Mouse (Mus musculus): ENCODE measurements around the gene Ell2. TPM values are rescaled to one million over a fixed set of nuclear protein-coding genes. Genes with fewer than 3 reads are reported as not detected.

Gene Ell2
- polyA plus RNA-seq, 2 experiments, result 7.7 to 9.4 TPM

DNA sequence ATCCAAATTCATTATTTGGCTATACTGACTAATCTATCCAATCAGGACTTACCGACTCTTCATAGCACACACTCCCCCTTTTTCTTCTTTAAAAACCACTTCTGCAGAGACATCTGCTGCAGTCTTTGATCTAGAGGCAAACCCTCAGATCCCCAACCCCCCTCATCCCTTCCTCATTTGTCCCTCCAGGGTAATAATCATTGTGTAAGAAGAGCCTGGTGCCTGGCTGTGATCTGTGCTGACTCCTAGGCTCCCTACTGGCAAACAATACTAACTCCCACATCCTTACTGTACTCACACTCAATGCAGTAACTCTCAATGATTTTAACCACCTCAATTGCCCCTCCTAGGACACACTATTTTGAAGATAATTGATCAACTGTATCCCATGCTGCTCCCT, 103.4 kb downstream of the Ell2 start:
- no peaks in the 10 kb centered on the region for H3K4me1 ChIP-seq (ENCODE audit: control insufficient read depth, insufficient read depth, low read length)
- DNase-seq (ENCODE audit: low spot score) (no peak), ATAC-seq (ENCODE audit: low FRiP score, low read depth) (no peak)
- no peak for TF ChIP-seq POLR2A (IDR thresholded peaks at IDR 0.05; ENCODE audit: borderline replicate concordance, extremely low read depth, insufficient read depth, insufficient read length)
- no peak overlapping the region for H3K4me3 ChIP-seq (replicated peaks; ENCODE audit: low read length)
- H3K4me2 ChIP-seq (replicated peaks; ENCODE audit: low read depth, low read length, severe bottlenecking), result no peak overlapping the region
- H3K27me3 ChIP-seq (ENCODE audit: control insufficient read depth, insufficient read depth, low read length), result no peaks in the 10 kb centered on the region
- no peaks in the 10 kb centered on the region for H3K36me3 ChIP-seq (ENCODE audit: control insufficient read depth, insufficient read depth, low read length)
- H3K9ac ChIP-seq (ENCODE audit: low read depth, low read length, severe bottlenecking), result no peak overlapping the region
- H3K9me3 ChIP-seq (ENCODE audit: control insufficient read depth, low read length), result no peaks in the 10 kb centered on the region
- WGBS, result 41% methylated on average over 1 of the region's 1 CpGs
- H3K27ac ChIP-seq (replicated peaks; ENCODE audit: low read depth, low read length), result no peak overlapping the region

DNA sequence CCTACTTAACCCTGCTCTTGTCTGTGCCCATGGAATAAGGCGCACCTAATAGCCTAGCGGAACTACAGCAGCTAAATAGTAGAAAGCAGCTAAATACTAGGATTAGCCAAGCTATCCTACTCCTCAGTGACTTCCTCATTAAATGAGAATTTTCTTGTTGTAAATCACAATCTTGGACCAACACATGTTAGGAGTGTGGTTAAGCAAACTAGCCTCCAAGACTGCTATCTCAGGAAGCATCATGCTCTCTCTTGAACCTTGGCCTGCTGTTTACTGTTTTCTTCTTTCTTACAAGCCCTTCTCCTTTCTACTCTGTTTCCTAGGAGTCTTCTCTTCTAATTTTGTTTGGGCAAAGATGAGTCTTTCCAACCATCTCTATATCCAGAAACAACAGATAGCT, 110.6 kb downstream of the Ell2 start:
- Histone ChIP-seq H3K9me3 (ENCODE audit: control insufficient read depth, low read length) (no peaks in the 10 kb centered on the region), H3K4me2 (replicated peaks; ENCODE audit: low read depth, low read length, severe bottlenecking) (no peak overlapping the region), H3K4me1 (ENCODE audit: control insufficient read depth, insufficient read depth, low read length) (no peaks in the 10 kb centered on the region), H3K36me3 (ENCODE audit: control insufficient read depth, insufficient read depth, low read length) (no peaks in the 10 kb centered on the region), H3K27ac (replicated peaks; ENCODE audit: low read depth, low read length) (no peak overlapping the region), H3K9ac (ENCODE audit: low read depth, low read length, severe bottlenecking) (no peak overlapping the region), H3K4me3 (replicated peaks; ENCODE audit: low read length) (no peak overlapping the region), H3K27me3 (ENCODE audit: control insufficient read depth, insufficient read depth, low read length) (no peaks in the 10 kb centered on the region)
- WGBS, result 98% methylated on average over 2 of the region's 2 CpGs
- no peak for DNase-seq (ENCODE audit: low spot score)
- TF ChIP-seq POLR2A (IDR thresholded peaks at IDR 0.05; ENCODE audit: borderline replicate concordance, extremely low read depth, insufficient read depth, insufficient read length), result no peak
- no peak for ATAC-seq (ENCODE audit: low FRiP score, low read depth)

DNA sequence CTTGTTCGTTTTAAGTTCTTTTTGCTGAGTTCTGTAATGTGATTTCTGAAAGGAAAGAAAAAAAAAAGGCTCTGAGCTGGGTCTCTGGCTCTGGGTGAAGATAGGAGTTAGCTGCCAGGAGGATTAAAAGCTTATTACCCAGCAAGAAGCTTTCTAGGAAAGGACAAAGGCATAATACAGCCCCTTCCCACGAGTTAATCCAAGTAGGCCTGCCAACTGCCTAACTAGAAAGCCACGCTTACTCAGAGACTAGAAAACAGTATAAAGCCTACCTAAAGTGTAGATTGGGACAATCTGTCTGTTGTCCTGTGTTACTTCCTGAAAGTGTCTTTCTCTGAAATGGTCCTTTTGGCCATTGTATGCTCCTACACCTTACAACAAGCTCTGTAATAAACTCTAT, 111.9 kb downstream of the Ell2 start:
- WGBS, result 50% methylated on average over 3 of the region's 3 CpGs
- no peak for ATAC-seq (ENCODE audit: low FRiP score, low read depth)

DNA sequence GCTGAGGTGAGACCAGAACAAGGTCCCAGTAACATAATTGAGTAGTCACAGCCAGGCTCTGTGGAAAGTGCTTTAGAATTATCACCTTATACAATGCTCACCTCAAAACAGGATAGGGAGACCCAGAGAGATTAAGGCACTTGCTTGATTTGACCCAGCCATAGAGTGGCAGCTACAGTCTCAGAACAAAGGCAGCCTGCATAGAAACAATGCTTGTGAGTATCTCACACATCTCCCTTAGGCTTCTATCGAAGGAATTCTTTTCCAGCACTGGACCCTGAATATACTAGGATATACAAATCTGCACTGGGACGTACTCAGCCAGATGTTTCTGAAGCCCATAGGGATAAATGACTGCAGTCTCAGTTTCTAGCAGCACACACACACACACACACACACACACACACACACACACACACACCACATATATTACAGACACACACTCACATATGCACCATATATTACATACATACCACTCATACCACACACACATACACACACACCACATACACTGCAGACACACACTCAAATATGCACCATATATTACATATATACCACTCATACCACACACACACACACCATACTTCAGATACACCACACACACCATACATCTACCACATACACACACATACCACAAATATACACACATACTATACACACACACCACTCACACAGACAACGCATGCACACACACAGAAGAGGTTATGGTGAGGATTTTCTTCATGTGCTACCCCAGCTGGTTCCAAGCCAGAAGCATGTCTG, 112.6 kb downstream of the Ell2 start:
- no peak overlapping the region for H3K9ac ChIP-seq (ENCODE audit: low read depth, low read length, severe bottlenecking)
- no peaks in the 10 kb centered on the region for H3K9me3 ChIP-seq (ENCODE audit: control insufficient read depth, low read length)
- DNase-seq (ENCODE audit: low spot score) (no peak), ATAC-seq (ENCODE audit: low FRiP score, low read depth) (no peak)
- H3K36me3 ChIP-seq (ENCODE audit: control insufficient read depth, insufficient read depth, low read length), result no peaks in the 10 kb centered on the region
- no peak overlapping the region for H3K4me3 ChIP-seq (replicated peaks; ENCODE audit: low read length)
- no peak overlapping the region for H3K27ac ChIP-seq (replicated peaks; ENCODE audit: low read depth, low read length)
- H3K4me2 ChIP-seq (replicated peaks; ENCODE audit: low read depth, low read length, severe bottlenecking), result no peak overlapping the region
- no peaks in the 10 kb centered on the region for H3K4me1 ChIP-seq (ENCODE audit: control insufficient read depth, insufficient read depth, low read length)
- 70% methylated on average over 3 of the region's 3 CpGs for WGBS
- H3K27me3 ChIP-seq (ENCODE audit: control insufficient read depth, insufficient read depth, low read length), result no peaks in the 10 kb centered on the region
- TF ChIP-seq POLR2A (IDR thresholded peaks at IDR 0.05; ENCODE audit: borderline replicate concordance, extremely low read depth, insufficient read depth, insufficient read length), result no peak

More for the DNA sequence above, 111.9 kb downstream of the Ell2 start:
- Histone ChIP-seq H3K4me3 (replicated peaks; ENCODE audit: low read length) (no peak overlapping the region), H3K27me3 (ENCODE audit: control insufficient read depth, insufficient read depth, low read length) (no peaks in the 10 kb centered on the region), H3K4me1 (ENCODE audit: control insufficient read depth, insufficient read depth, low read length) (no peaks in the 10 kb centered on the region), H3K27ac (replicated peaks; ENCODE audit: low read depth, low read length) (no peak overlapping the region), H3K4me2 (replicated peaks; ENCODE audit: low read depth, low read length, severe bottlenecking) (no peak overlapping the region), H3K36me3 (ENCODE audit: control insufficient read depth, insufficient read depth, low read length) (no peaks in the 10 kb centered on the region), H3K9me3 (ENCODE audit: control insufficient read depth, low read length) (no peaks in the 10 kb centered on the region), H3K9ac (ENCODE audit: low read depth, low read length, severe bottlenecking) (no peak overlapping the region)
- TF ChIP-seq POLR2A (IDR thresholded peaks at IDR 0.05; ENCODE audit: borderline replicate concordance, extremely low read depth, insufficient read depth, insufficient read length), result no peak
- DNase-seq (ENCODE audit: low spot score), result no peak

DNA sequence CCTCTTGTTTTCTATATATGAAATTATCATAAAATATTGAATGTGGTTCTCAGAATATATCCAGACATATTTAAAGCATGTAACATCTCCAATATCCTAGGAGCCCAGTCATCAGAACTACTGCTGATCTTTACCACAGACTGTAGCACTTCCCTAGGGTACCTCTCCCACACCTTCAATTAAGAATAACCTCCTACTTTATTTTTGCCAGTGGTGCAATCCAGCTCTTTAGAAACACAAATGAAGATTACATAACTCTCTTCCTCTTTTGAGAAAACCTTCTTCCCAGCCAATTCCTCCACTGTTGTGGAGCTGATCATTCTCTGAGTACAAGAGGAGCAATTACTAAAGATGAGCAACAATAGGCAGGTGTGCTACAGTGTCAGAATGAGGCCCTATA, 113.3 kb downstream of the Ell2 start:
- ATAC-seq (ENCODE audit: low FRiP score, low read depth) (no peak), DNase-seq (ENCODE audit: low spot score) (no peak)
- H3K36me3 ChIP-seq (ENCODE audit: control insufficient read depth, insufficient read depth, low read length), result no peaks in the 10 kb centered on the region
- TF ChIP-seq POLR2A (IDR thresholded peaks at IDR 0.05; ENCODE audit: borderline replicate concordance, extremely low read depth, insufficient read depth, insufficient read length), result no peak
- H3K4me2 ChIP-seq (replicated peaks; ENCODE audit: low read depth, low read length, severe bottlenecking), result no peak overlapping the region
- H3K27me3 ChIP-seq (ENCODE audit: control insufficient read depth, insufficient read depth, low read length), result no peaks in the 10 kb centered on the region
- H3K9me3 ChIP-seq (ENCODE audit: control insufficient read depth, low read length), result no peaks in the 10 kb centered on the region
- no peak overlapping the region for H3K9ac ChIP-seq (ENCODE audit: low read depth, low read length, severe bottlenecking)
- no peak overlapping the region for H3K4me3 ChIP-seq (replicated peaks; ENCODE audit: low read length)
- H3K27ac ChIP-seq (replicated peaks; ENCODE audit: low read depth, low read length), result no peak overlapping the region
- H3K4me1 ChIP-seq (ENCODE audit: control insufficient read depth, insufficient read depth, low read length), result no peaks in the 10 kb centered on the region

Other genes with a start within 250 kb of the Ell2 start
- gene Glrx, start 133.1 kb downstream of the Ell2 start, polyA plus RNA-seq (2012; rRNA removed), result 27.4 and 28.0 TPM in 2 replicates
- 43.0 and 50.1 TPM in 2 replicates for gene Glrx, start 133.1 kb downstream of the Ell2 start, polyA plus RNA-seq (2014; fragmentation: Nextera tagmentation; extraction: Ambion mirVana)
- gene Rhobtb3, start 237.2 kb downstream of the Ell2 start, polyA plus RNA-seq (2012; rRNA removed), result 30.7 and 31.7 TPM in 2 replicates
- gene Rhobtb3, start 237.2 kb downstream of the Ell2 start, polyA plus RNA-seq (2014; fragmentation: Nextera tagmentation; extraction: Ambion mirVana), result 53.3 and 56.7 TPM in 2 replicates